Mouse (Mus musculus) gastrocnemius, postnatal 36 days (tissue): Measurements from ENCODE around the gene Spink8. TPM values are rescaled to one million over a fixed set of nuclear protein-coding genes. Genes with fewer than 3 reads are reported as not detected.
A peak's percentile ranks its signal among the peaks of the same experiment; 100 is the strongest.
"Not testable (repeated sequence)": the region's sequence is repeated elsewhere in the genome, so short reads cannot be mapped to it uniquely, and the experiment has no call there.

ENCODE experiments used
- DNase-seq, 2 experiments: peaks; one replicate each; pipeline ENCODE4 v3.0.0; 2022
- intact Hi-C: fragments of 180-260 bp; cut with DNase I; formaldehyde crosslinking; loops from one replicate; pipeline ENCODE4 v1.15.1; 2025
- long read RNA-seq, 2 experiments: library from polyadenylated mRNA; stranded (forward); transcript quantifications; one replicate each; pipeline ENCODE4 v2.0.0; 2021
- total RNA-seq, 2 experiments: library from RNA; stranded (reverse); gene quantifications; 2 replicates each; pipeline ENCODE4 v1.2.3; 2021

Spink8 gene
- not detected for total RNA-seq
- long read RNA-seq, experiment 1: 0 reads
- long read RNA-seq, experiment 2: 0 reads

DNA sequence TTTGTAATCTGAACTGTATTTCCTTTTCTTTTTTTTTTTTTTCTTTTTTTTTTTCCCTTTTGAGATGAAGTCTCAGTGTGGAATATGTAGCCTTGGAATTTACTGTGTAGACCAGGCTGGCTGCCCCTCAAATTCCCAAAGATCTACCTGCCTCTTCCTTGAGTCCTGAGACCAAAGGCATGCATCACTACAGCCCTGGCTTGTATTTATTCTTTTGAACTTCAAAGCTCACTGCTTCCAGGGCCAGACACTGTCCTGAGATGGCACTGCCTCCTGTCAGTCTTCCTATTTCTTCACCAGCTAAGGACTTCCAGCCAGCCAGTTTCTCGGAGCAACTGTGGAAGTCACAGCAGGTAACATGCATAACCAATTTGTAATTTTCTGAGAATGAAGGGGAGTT lies at the start of gene Spink8:
TSS of gene Spink8 (plus strand) at position 301 of the 400 bp plus-strand sequence.
- intact Hi-C loops: no loop called here
- DNase-seq: no peak

DNA sequence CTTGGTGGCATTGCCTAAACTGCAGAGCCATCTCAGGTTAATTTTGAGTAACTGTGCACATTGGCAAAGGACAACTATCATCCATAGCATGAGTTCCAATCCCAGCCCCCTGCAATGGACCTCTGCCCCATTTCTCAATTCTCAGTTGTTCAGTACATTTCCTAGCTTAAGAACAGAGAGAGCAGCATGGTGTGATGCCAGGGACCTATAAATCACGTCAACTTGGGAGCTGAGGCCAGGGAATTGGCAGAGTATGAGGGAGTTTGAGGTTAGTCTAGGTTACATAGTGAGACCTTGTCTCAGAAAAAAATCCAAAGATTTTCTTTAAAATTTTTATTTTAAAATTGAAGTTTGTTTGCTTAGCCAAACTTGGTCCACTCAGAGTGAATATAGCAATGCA lies 45.2 kb upstream of the Spink8 start:
- intact Hi-C loops, DNase-seq: not testable (repeated sequence)

DNA sequence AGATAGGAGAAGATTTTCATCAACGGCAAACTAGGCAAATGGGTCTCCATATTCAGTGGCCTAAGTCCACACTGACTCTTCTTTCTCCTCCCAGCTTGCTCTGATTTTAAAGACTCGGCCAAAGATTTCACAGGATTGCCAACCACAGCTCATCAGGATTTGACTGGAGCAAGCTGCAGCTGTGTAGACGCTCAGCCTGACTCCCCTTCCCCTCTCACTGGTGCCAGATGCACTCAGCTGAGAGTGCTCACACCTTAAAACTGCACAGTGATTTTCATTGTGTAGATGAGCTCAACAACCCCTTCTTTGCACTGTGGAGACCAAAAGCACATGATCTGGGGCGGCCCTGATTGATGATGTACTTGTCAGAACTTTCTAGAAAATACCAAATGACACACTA lies 21.5 kb upstream of the Spink8 start, which contains the start of gene Fbxw27:
TSS of gene Fbxw27 (minus strand) at position 101 of the 400 bp plus-strand sequence.
- DNase-seq, intact Hi-C loops: not testable (repeated sequence)

DNA sequence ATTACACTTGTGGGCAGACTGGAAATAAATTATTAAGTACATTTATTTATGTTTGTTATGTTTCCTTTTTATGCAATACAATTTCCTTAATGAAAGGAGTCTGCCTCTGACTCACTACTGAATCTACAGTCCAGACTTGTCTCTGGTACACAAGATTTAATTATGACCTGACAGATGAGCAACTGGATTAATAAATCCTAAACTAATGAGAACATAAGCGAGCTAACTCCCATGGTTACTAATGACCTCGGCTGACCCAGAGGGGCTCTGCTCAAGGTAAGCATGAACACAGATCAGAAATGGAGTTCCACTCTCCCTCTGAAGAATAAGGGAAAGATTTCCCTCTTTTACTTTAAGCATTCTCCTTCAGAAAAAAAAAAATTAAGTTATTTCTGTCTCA lies 16.9 kb upstream of the Spink8 start:
- no peak for DNase-seq
- intact Hi-C loops: no loop called here

DNA sequence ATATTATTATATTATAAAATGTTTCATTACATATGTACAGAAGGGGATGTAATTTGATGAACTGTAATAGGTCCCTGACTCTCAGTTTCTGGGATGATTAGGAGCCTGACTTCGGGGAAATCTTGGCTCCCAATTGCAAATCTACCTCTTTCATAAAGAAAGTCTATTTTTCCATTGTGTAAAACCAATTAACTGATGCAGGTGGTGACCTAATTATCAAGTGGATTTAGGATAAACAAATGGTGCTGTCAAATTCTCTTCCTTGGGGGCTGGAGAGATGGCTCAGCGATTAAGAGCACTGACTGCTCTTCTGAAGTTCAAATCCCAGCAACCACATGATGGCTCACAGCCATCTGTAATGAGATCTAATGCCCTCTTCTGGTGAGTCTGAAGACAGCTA lies 16.3 kb upstream of the Spink8 start:
- intact Hi-C loops: no loop called here
- no peak for DNase-seq

DNA sequence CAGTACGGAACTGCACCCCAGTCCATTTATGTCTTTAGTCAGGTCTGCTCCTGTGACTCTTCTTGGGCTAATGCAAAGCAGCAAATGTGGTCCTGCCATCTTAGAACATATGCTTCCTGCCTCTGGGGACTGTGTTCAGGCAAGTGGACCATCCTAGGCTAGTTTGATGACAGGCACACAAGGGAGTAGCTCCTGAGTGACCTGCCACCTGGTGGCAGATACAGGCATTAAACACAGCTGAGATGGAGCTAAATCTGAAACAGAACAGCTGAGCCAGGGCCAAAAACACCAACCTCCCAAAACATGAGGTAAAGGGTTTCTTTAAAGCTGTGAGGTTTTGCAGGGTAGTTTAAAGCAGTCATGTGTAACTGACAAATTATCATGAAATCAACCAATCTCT lies 14.0 kb upstream of the Spink8 start:
- no peak for DNase-seq
- intact Hi-C loops: no loop called here

DNA sequence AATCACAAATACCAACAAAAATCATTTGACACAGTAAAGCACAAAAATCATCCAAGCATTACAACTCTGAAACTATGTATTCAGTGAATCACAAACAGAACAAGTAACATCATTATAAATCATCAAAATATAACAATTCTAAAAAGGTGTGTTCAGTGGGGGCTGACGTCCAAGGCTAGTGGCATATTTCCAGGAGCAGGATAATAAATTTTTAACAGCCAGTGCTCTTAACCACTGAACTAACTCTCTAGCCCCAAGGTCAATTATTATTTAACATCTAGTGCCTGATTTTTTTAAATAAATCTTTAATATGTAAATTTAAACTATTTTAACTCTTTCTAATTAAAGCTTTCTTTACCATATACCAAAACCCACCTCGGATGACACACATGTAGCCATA lies 6.5 kb upstream of the Spink8 start:
- intact Hi-C loops, DNase-seq: not testable (repeated sequence)

DNA sequence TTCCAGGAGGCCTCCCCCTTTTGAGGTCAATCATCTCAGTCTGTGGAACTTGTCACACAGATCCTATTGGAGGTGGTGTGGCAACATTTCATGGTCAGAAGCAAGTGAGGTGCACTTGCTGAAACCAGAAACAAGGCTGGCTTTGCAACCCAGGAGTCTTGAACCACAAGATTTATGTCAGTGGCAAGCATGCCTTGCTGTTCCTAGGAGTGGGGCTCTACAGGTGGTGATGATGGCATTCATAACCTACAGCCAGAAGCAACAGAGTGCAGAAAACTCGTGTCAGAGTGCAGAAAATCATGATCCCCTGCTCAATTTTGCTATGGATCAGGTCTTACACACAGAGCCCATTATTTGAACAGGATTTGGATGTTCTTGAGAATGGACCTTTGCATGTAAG lies 5.8 kb upstream of the Spink8 start:
- DNase-seq: no peak
- intact Hi-C loops: no loop called here

DNA sequence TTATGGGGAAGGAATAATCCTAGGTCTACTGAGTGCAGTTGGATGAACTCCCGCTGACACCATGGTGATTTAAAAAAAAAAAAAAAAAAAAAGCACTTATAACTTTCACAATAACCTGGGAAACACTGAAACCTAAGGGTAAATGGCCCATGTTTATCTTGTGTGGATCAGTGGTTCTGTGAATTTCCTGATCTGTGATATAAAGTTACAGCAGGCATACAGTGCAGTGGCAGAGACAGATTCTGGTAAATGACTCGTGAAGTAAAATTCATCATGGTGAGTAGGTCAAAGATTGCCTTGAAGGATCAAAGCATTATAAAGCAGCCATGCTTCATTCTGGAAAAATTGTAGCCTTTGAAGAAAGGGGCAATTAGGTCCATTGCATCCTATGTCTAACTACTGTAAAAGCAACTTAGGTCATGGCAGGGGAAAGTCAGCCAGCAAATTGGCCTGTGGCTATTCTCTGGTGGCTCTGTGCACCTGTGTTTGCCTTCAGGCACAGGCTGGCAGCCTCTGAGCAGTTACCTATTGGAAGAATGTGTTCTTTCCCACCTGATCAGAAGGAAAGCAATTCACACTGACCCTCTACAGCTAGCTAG lies 5.3 kb upstream of the Spink8 start:
- no peak for DNase-seq
- intact Hi-C loops: no loop called here

DNA sequence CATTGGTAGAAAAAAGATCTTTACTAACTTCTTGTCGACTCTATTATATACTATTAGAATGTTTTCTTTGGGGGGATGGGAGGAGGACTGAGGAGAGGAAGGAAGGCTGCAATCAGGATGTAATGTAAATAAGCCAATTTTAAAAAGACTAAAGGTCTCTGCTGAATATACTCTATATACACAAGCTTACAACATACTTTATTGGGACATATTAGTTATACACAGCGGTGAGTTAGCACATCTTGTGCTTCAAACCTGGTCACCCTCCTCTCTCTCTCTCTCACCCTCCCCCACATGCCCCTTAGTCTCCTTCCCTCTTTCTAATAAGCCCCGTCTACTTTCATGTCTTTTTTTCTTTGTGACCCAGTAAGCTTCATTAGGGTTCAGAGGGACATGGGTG lies 4.2 kb upstream of the Spink8 start:
- no peak for DNase-seq
- intact Hi-C loops: no loop called here

DNA sequence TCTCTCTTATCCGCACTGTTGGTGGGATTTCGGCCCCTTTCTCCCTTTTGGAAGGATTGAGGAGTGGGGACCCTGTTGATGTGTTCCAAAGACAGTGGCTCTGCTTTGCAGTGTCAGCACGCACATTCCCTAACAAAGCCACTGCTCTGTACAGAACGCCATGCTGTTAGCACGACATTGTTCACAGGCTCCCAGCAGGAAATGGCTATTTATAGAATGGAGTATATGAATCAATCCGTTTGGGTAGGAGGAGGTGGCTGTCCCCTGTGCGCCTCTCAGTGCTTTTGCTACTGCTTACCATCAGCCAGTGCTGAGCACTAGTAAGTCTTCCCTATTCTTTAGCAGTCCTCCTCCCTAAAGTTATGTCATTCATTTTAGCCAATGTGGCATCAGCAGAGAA lies 1.3 kb downstream of the Spink8 start:
- DNase-seq: no peak
- intact Hi-C loops: no loop called here

DNA sequence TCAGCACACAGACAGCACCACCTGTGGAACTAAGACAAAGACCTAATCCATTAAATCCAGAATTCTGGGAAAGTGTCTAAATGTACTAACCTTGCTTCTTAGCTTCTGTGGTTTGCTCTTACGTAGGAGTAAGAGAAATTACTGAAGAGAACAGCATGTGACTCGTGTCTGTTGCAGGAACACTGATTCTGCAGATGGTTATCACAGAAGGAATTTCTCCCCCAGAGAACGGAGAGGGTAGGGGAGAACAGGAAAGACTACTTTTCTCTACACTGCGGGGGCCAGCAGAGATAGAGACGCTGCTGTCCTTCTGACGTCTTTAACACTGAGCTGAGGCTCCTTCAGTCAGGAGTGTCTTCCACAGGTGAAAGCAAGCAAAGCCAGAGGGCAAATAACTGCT lies 4.3 kb downstream of the Spink8 start:
- intact Hi-C loops: no loop called here
- no peak for DNase-seq

DNA sequence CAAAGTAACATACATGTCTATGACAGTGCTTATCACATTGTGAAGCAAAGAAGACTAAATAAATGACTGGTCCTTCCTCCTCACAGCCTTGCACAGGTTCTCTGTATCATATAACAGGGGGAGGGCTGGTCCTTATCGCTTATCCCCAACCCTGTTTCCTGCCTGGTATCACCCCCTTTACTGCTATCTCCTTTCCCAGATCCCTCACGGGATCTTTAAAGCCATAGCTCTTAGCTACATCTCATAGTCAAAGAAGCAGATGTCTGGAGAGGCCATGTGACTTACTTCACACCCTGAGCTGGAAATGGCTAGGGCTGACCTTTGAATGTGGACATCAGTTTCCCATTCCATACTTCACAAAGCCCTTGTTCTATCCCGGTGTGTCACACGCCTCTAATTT lies 13.7 kb downstream of the Spink8 start:
- intact Hi-C loops: no loop called here

DNA sequence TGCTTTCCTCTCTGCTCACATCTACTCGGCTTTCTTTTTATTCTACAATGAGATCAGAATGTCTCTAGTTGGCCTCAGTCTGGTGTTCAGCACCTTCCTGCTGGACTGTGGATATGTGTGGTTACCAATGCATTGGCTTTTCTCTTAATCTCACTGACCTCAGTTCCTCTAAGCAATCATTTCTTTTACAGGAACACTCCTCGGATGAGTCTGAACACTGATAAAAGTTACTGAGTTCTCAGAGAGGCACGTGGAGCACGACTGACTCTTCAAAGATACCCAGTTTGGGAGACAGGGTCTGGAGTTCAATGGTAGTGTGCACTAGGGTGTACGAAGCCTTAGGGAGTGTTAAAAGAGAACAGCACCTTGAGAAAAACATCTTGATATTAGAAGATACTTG lies 14.1 kb downstream of the Spink8 start:
- intact Hi-C loops: no loop called here
- DNase-seq: no peak

More for the DNA sequence above, 13.7 kb downstream of the Spink8 start:
- no peak for DNase-seq

DNA sequence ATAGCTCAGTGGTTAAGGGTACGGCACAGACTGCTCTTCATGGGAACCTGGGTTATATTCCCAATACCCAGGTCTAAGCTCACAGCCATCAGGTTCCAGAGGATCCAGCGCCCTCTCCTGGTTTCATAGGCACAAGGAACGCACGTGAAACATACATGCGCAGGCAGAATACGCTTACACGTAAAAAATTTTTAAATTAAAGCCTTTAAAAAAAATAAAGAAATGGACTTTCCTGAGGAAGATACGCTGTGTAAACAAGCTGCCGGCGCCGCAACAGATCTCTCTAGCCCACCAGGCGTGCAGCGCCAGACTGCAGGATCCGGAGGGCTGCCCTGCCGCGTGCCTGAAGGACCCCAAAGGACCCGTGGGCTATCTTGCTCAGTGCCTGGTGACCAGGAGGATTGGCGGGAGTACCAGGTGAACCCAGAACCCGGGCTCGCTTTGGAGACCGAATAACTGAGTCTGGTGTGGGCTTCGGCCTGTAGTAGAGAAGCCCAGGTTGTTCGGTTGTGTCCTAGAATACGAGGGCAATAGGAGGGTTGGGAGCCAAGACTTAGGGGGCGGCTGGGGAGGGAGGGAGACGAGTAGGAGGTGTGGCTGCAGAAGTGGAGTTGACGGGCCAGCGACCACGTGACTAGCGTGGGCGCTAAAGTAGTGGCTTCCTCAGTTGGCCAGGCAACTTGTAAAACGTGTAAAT lies 20.5 kb downstream of the Spink8 start, which contains the start of gene Nme6:
TSS of gene Nme6 (plus strand) at position 359 of the 697 bp plus-strand sequence.
- peak; percentile 76 to 84 for DNase-seq
- intact Hi-C loops: no loop called here

DNA sequence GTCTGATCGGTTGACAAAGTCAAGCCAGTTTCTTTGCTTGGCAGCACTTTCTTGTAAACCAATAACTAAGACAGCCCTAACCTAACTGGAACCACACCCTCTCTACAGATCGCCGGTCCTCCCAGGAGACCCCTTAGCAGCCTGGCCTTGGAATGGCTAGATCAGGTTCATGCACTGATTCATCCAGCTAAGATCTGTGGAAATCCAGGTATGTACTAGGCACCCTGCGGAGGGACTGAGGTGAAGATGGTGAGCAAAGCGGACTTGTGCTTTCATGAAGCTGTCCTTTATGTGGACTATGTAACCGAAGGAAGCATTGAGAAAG lies 21.0 kb downstream of the Spink8 start:
- intact Hi-C loops: no loop called here
- no peak for DNase-seq

DNA sequence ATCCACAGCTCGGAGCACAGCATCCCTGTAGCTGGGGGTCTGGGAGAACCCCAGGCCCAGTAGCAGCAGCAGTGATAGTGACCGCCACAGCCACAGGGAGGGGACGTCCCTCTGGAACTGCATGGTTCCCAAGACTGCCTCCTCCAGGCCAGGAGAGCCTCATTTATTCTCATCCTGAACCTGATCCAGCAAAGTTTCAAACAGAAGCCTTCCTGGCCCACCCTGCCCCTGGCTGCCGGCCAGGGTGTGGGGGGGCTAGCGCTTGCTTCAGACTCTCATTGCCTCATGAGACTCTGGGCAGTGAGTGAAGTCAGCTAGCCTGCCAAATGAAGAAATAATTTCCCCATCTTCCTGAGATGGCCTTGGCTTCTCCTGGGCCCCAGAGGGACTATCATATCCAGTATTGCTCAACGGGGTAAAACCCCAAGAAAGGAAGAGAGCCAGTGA lies 37.3 kb downstream of the Spink8 start, which contains the start of gene Camp:
TSS of gene Camp (minus strand) at position 306 of the 447 bp plus-strand sequence.
- peak; percentile 62 to 65 for DNase-seq
- intact Hi-C loops: no loop called here

DNA sequence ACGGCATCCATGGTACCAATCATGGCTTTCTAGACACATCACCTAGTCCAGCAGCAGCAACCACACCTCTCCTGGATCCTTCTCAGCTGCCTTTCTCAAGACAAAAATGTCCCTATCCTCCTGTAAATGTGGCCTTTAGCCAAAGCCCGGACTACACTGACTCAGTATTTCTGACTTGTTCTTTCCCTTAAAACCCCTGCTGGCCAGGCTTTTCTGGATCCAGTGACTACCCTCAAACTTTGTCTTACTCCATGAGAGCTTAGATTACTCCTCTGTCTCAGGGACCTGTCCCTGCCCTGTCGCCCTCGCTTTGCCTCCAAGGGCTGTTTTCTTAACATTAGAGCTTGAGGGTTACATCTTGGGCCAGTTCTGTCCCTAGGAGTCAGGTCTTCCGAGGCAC lies 38.0 kb downstream of the Spink8 start:
- DNase-seq: no peak
- intact Hi-C loops: no loop called here

DNA sequence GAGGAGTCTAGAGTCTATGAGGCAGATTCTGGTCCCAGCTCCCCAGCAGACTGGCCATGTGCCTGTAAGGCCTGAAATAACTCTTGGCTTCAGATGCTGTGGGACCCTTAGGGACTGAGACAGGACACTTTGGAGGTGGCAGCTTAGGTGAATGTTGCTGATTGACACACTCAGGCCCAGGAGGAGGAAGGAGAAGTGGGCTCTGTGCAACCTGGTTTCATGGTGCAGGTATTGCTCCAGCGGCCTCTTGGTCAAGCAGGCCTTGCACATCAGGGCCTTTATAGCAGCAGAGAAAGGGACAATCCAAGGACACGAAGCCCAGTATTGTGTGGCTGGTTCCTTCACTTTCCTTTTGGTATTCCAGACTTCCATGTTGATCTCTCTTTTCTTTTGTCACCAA lies 42.3 kb downstream of the Spink8 start:
- intact Hi-C loops: no loop called here

DNA sequence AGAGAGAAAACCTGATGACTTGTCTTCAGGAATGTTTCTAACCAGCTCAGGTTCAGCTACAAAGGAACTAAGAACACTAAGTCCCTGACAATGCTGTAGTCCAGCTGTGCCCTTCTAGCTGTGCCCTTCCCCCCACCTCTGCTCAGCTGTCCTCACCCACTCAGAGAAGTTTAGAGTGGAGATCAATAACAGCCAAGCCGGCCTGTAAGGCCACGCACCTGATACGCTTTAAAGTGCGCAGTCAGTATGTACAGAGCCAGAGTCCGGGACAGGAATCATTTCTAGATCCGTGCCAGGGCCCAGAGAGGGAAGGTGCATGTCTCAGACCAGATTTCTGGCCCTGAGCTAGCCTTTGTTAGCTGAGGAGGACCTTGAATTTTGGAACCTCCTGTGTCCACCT lies 43.9 kb downstream of the Spink8 start:
- DNase-seq: no peak
- intact Hi-C loops: no loop called here

More for the DNA sequence above, 42.3 kb downstream of the Spink8 start:
- no peak for DNase-seq

DNA sequence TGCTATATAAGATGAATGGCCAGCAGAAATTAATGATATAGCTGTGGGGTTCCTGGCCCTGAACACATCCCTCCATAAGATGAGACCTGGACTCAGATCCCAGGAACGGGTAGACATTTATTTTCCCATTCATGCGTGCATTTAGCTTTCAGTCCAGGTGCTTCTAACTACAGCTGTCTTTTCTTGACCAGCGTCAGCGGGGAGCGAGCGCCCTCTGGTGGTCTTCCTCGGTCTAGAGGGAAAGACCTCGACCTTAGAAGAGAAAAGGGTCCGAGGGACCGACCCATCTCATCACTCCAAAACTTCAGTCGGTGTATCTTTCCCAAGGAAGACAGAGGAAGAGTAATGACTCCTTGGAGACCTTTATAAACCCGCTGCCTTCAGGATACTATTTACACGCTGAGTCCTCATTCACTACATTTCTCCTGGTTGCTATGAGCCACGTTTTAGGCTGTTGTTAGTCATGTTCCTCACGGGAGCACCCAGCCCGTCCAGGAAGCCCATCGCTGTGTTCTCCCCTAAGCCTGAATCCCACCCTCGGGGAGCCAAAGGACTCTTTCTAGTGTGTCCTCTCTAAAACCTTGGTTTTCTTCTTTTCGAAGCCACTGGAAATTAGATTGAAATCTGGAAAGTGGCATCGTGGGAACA lies 50.4 kb downstream of the Spink8 start:
- peak; percentile 57 to 66 for DNase-seq
- intact Hi-C loops: no loop called here

DNA sequence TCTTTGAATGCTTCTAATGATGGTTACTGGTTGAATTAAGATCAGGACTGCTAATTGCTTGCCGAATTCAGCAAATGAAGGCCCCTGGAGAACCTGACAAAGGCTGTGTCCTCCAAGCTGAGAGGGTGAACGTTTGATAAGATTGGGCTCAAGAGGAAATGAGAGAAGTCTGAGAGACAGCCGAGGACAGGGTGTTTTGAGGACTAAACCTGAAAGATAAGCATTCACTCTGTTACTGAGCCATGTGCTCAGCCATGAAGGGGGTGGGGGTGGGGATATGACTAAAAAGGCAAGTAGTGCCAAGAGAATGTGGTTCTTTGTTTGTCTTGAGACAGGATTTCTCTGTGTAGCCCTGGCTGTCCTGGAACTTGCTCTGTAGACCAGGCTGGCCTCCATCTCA lies 51.0 kb downstream of the Spink8 start:
- intact Hi-C loops: no loop called here
- DNase-seq: no peak
